Mouse (Mus musculus) embryonic facial prominence, embryonic 10.5 days (tissue): Measurements from ENCODE around the gene Smoc2. TPM values are rescaled to one million over a fixed set of nuclear protein-coding genes. Genes with fewer than 3 reads are reported as not detected.
A peak's percentile ranks its signal among the peaks of the same experiment; 100 is the strongest.

ENCODE experiments used
- DNase-seq: peaks from one replicate; pipeline ENCODE4 v3.0.0-alpha.2; 2017; ENCODE audit warnings: low spot score
- H3K27ac ChIP-seq: fragments of 300-500 bp; sonication (generic); replicated peaks from 2 replicates; pipeline ENCODE4 v1.5.1; 2016; ENCODE audit warnings: mild to moderate bottlenecking
- H3K27me3 ChIP-seq: fragments of 300-500 bp; sonication (generic); replicated peaks from 2 replicates; pipeline ENCODE4 v1.6.1; 2016; ENCODE audit warnings: low read depth, mild to moderate bottlenecking; ENCODE audit not compliant: poor library complexity, severe bottlenecking
- H3K36me3 ChIP-seq: fragments of 300-500 bp; sonication (generic); replicated peaks from 2 replicates; pipeline ENCODE4 v1.6.1; 2016; ENCODE audit warnings: mild to moderate bottlenecking, moderate library complexity
- H3K4me1 ChIP-seq: fragments of 300-500 bp; sonication (generic); 2 replicates; pipeline ENCODE4 v1.6.1; 2016
- H3K4me3 ChIP-seq: fragments of 300-500 bp; sonication (generic); 2 replicates; pipeline ENCODE4 v1.5.1; 2016; ENCODE audit warnings: mild to moderate bottlenecking, moderate library complexity
- H3K9me3 ChIP-seq: fragments of 300-500 bp; sonication (generic); 2 replicates; pipeline ENCODE4 v1.6.1; 2016; ENCODE audit warnings: mild to moderate bottlenecking
- WGBS: fragments of 180-500 bp; shearing (Covaris S2); methylation state at CpG from one replicate; pipeline ENCODE4 v1.1.7; 2016; 5-methylcytosine and 5-hydroxymethylcytosine counted together
- polyA plus RNA-seq: library from polyadenylated mRNA; unstranded; fragments of >200 nt; fragmentation: Nextera tagmentation; extraction: Ambion mirVana; gene quantifications from 2 replicates; pipeline ENCODE4 v1.2.1, GENCODE M21; 2016

Smoc2 gene
- polyA plus RNA-seq, 1 experiment from 2014 or later: 18.1 TPM

DNA sequence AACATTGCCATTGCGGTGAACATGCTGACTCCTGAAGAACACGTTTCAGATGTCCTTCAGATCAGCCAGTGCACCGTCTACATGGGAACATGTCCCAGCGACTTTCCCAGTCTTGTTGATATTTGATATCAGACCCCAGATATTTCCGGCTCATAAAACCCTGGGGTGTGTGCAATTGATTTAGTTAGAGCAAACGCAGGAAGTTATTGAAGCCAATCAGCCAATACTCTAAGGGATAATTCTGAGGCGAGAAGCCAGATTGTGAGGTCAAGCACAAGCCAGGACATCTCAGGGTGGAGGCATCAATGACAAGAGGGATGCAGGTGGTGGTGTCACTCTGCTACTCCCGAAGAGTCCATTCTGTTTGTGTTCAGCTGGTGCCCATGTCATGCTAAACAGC is 28.9 kb upstream of the Smoc2 start:
- WGBS: 77% methylated on average over 8 of the region's 8 CpGs
- peaks cover 7% of the 10 kb centered on the region for H3K4me1 ChIP-seq
- H3K4me3 ChIP-seq: no peak overlapping the region
- no peaks in the 10 kb centered on the region for H3K9me3 ChIP-seq
- H3K27ac ChIP-seq: no peak overlapping the region
- peaks cover 8% of the 10 kb centered on the region; the same call in 1 of the 2 replicates for H3K27me3 ChIP-seq
- H3K36me3 ChIP-seq: no peaks in the 10 kb centered on the region
- DNase-seq: no peak

DNA sequence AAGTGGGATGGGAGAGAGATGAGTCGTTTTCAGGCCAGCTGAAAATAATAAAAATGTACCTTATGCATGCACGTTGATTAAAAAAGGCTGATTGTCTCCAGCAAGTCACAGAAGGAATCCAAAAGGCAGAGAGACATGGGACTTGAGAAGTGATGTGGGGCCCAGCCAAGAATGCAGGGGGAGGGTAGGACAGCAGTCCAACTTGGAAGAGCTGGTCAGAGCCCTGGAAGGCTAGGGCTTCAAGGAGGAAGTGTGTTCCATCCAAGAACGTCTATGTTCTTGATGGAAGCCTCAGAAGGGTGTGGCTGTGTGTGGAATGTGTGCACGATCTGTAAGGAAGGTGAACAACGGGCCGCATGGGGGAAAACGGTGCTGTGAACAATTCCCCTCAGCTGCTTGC is 26.9 kb upstream of the Smoc2 start:
- DNase-seq: no peak
- H3K27me3 ChIP-seq: peaks cover 6% of the 10 kb centered on the region; the same call in 1 of the 2 replicates
- H3K27ac ChIP-seq: no peak overlapping the region
- peaks cover 7% of the 10 kb centered on the region for H3K4me1 ChIP-seq
- H3K4me3 ChIP-seq: no peak overlapping the region
- no peaks in the 10 kb centered on the region for H3K9me3 ChIP-seq
- 77% methylated on average over 7 of the region's 7 CpGs for whole genome bisulfite sequencing
- H3K36me3 ChIP-seq: no peaks in the 10 kb centered on the region

DNA sequence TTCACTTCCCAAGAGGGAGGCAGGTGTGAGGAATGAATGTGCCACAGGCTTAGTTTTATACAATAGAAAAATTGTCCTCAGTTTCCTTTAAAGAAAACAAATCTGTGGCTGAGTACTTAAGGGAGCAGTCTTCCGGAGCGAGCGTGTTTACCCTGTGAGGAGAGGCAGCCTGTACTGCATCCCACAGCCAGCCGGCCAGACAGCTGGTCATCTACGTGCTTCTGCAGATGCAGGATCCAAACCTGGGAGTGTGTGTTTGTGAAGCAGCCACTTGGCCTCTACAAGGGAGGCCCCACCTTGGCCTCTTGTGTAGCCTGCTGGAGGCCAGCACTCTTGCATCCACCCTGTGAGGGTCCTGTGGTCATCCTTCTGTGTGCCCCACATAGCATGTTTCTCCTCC is 24.7 kb upstream of the Smoc2 start:
- Histone ChIP-seq H3K36me3 (no peaks in the 10 kb centered on the region), H3K9me3 (no peaks in the 10 kb centered on the region), H3K27ac (no peak overlapping the region), H3K4me1 (peaks cover 7% of the 10 kb centered on the region), H3K27me3 (no peaks in the 10 kb centered on the region; the same call in 1 of the 2 replicates), H3K4me3 (no peak overlapping the region)
- no peak for DNase-seq
- WGBS: 73% methylated on average over 5 of the region's 5 CpGs

DNA sequence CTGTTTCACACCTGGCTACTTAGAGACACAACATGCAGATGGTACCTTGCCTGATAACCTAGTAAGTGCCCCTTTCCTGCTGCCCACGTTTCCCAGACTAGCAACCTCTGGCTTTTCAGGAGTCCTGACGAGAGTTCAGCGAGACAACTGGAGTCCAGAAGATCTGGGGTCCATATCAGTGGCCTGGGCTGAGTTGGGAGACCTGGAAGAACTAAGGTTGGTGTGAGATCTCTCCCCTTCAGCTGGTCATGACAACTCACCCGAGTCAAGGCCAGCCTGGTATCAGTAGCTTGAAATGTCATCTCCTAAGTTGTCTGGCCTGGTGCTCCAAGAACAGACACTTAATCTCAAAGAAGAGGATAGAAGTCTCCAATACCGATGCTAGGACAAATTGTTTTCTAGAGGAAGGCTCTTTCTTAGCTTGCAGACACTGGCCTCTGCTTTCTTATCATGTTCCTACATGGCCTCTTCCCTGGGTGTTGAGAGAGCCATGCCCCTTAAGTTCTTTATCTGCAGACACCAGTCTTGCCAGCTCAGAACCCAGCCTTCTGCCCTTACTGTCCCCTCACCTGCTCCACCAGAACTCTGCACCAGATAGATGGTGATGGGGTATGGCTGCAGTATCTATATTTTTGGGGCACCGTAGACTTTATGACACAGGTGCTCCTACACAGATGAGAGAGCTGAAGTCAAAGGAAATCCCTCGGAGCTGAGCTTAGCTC is 21.3 kb upstream of the Smoc2 start:
- no peaks in the 10 kb centered on the region for H3K9me3 ChIP-seq
- DNase-seq: no peak
- H3K4me3 ChIP-seq: no peak overlapping the region
- H3K27me3 ChIP-seq: no peaks in the 10 kb centered on the region
- no peak overlapping the region for H3K27ac ChIP-seq
- no peaks in the 10 kb centered on the region for H3K36me3 ChIP-seq
- peaks cover 4% of the 10 kb centered on the region; the same call in 1 of the 2 replicates for H3K4me1 ChIP-seq
- 89% methylated on average over 7 of the region's 7 CpGs for WGBS

DNA sequence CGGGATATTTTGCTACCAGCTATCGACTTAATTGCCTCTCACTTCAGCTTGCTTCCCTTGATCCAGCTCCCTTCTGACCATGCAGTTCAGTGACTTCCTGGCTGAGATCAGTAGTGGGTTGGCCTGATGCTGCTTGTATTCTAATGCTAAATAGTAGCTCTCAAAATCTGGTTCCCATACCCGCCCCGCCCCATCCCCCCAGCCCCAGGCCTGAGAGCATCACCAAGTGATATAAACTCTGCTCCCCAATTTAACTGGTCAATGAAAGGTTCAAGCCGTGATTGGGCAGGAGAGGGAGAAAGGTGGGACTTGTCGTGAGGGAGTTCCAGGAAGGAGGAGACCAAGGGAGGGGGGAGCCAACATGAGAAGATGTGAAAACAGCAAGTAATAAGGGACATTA is 20.4 kb upstream of the Smoc2 start:
- Histone ChIP-seq H3K27ac (no peak overlapping the region), H3K27me3 (no peaks in the 10 kb centered on the region), H3K4me1 (peaks cover 4% of the 10 kb centered on the region), H3K4me3 (no peak overlapping the region), H3K9me3 (no peaks in the 10 kb centered on the region), H3K36me3 (no peaks in the 10 kb centered on the region)
- 35% methylated on average over 6 of the region's 6 CpGs for WGBS
- DNase-seq: no peak

DNA sequence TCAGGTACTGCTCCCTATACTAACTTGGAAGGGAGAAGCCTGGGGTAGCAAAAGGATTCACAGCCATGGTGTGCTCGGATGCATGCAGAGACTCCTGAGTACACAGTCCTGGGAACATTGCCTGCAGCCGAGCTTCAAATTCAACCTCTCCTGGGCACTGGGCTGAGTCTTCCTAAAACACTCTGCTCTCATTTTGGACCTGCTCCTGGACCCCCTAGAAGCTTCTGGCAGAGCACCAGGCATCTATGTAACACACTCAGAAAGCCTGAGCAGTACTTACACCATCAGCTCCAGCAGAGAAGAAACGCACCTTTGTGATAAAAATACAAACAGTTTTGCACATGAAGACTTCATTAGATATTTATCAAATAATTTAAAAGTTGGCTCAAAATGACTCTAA is 18.3 kb upstream of the Smoc2 start:
- H3K27me3 ChIP-seq: no peaks in the 10 kb centered on the region

DNA sequence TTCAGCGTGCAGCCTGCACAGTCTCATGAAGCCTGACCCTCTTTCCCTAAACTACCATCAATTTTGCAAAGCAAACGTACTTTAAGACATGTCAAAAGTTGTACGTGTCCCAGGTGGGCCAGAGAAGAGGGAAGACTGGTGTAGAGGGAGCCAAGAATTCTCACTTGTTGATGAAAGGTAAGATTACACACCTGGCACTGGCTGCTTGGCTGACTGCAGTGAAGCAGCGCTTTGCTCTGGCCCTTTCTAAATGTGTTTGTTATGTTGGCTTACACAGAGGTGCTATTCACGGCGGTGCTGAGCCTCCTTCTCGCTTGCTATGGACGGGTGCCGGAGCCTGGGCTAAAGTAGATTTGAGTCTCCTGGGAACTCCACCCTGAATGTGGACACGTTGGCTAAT is 17.1 kb upstream of the Smoc2 start:
- DNase-seq: no peak
- H3K27me3 ChIP-seq: no peaks in the 10 kb centered on the region
- H3K4me1 ChIP-seq: peaks cover 4% of the 10 kb centered on the region
- H3K36me3 ChIP-seq: no peaks in the 10 kb centered on the region
- 86% methylated on average over 10 of the region's 10 CpGs for WGBS
- H3K9me3 ChIP-seq: no peaks in the 10 kb centered on the region
- no peak overlapping the region for H3K27ac ChIP-seq
- H3K4me3 ChIP-seq: no peak overlapping the region

More for the DNA sequence above, 18.3 kb upstream of the Smoc2 start:
- no peaks in the 10 kb centered on the region for H3K9me3 ChIP-seq
- WGBS: 86% methylated on average over 3 of the region's 3 CpGs
- no peak overlapping the region for H3K27ac ChIP-seq
- no peaks in the 10 kb centered on the region for H3K36me3 ChIP-seq
- peaks cover 4% of the 10 kb centered on the region for H3K4me1 ChIP-seq
- no peak for DNase-seq
- no peak overlapping the region for H3K4me3 ChIP-seq

DNA sequence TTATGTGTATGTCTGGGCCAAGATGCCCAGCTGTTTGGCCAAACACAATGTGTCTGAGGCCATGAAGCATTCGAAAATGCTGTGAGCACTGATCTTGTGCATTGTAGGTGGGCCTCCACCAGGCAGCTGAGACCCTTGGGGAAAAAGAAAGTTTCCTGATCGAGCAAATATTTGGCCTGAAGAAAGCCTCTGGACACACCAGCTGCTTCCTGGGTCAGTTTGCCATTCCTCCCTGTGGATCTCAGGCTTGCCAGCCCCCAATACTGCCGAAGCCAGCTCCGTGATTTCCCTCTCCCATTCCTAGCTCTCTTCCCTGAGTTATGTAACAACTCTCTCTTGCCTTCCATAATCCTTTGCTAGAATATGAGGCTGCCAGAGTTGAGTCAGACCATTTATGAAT is 11.3 kb upstream of the Smoc2 start:
- Histone ChIP-seq H3K27me3 (no peaks in the 10 kb centered on the region), H3K4me1 (peaks cover 4% of the 10 kb centered on the region), H3K27ac (no peak overlapping the region), H3K36me3 (no peaks in the 10 kb centered on the region), H3K4me3 (no peak overlapping the region), H3K9me3 (no peaks in the 10 kb centered on the region)
- WGBS: 76% methylated on average over 4 of the region's 4 CpGs
- DNase-seq: no peak

DNA sequence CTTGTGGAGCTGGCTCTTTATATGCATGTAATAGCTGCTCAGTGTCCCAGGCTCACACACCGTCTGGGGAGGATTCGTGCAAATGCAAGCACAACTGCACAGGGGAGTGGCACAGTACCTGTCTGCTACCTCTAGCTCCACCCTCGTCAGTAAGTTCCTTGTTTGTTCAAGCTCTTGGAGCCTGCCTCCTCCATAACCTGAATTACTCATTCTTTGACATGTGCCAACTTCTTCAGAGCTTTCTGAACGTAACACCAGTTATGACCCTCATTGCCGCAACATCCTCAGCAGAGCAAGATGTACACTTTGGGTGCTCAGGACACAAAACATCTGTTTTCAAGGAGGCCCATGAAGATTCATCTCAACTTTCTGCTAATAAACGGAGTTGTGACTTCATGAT is 5.9 kb upstream of the Smoc2 start:
- no peak overlapping the region for H3K4me3 ChIP-seq
- H3K27me3 ChIP-seq: peaks cover 37% of the 10 kb centered on the region
- WGBS: 82% methylated on average over 6 of the region's 6 CpGs
- no peak overlapping the region for H3K27ac ChIP-seq
- no peaks in the 10 kb centered on the region for H3K9me3 ChIP-seq
- no peak for DNase-seq
- H3K4me1 ChIP-seq: peaks cover 4% of the 10 kb centered on the region
- H3K36me3 ChIP-seq: no peaks in the 10 kb centered on the region

DNA sequence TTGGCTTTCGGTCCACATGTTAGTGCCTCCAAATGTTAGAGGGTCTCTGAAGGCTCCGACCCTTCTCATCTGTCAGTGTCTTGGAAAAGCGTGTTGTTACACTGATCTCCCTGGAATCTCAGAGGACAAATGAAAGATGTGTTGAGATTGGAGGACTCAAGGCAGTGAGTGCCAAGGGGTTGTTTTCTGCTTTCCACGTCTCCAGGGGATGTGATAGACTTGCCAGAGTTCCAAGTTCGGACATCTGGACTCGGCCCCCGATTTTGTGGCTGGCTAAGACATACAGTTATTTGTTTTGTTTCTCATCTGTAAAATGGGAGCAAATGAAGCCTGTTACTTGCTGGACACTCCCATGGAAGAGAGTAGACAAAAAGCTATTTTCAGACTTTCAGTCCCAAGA is 2.0 kb upstream of the Smoc2 start:
- Histone ChIP-seq H3K36me3 (no peaks in the 10 kb centered on the region), H3K27me3 (peaks cover 76% of the 10 kb centered on the region), H3K9me3 (no peaks in the 10 kb centered on the region), H3K4me3 (no peak overlapping the region), H3K27ac (no peak overlapping the region), H3K4me1 (peaks cover 34% of the 10 kb centered on the region)
- DNase-seq: no peak
- 77% methylated on average over 7 of the region's 7 CpGs for WGBS

DNA sequence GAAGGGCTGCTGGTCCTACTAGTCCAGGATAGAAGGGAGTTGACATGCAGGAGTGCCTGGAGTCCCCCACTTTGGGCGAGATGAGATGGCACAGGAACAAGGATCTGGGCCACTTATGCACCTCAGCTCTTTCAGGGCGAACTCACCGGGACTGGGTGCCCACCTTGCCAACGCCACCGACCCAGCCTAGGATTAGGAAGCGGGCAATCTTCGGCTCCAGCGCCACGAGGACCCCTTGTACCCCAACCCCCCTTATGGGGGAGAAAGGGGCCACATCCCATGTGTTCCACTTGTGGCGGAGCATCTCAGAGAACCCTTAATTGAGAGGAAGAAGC is 627 bp downstream of the Smoc2 start:
- no peak for DNase-seq
- Histone ChIP-seq H3K4me1 (peaks cover 34% of the 10 kb centered on the region), H3K9me3 (no peaks in the 10 kb centered on the region), H3K27me3 (peaks cover 96% of the 10 kb centered on the region), H3K36me3 (no peaks in the 10 kb centered on the region), H3K4me3 (peak overlapping the region; percentile 67), H3K27ac (peak overlapping the region; percentile 7; the same call in 1 of the 2 replicates)
- WGBS: 2% methylated on average over 10 of the region's 10 CpGs

DNA sequence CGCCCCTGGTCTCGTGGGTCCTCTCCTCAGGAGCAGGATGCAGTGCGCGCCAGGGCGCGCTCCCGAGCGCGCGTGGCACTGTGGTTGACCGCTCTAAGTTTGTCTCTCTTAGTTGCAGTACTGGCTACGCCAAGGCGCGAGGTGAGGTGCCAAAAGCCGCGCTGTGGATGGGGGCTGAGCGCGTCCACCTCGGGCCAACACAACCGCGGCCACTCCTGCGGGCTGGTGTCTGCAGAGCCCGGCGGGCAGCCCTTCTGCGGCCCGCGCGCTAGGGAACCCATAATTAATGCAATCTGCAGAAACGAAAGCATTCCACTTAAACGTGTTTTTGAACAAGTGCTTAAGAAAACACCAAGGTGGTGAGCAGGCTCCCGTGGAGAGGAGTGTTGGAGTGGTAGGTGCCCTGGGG is 1.1 kb downstream of the Smoc2 start:
- peaks cover 91% of the 10 kb centered on the region for H3K27me3 ChIP-seq
- H3K4me1 ChIP-seq: peaks cover 34% of the 10 kb centered on the region
- peak overlapping the region; percentile 61 for H3K27ac ChIP-seq
- H3K4me3 ChIP-seq: peak overlapping the region; percentile 67
- no peaks in the 10 kb centered on the region for H3K36me3 ChIP-seq
- DNase-seq: peak; percentile 51
- H3K9me3 ChIP-seq: no peaks in the 10 kb centered on the region
- WGBS: under 1% methylated on average over 31 of the region's 31 CpGs

DNA sequence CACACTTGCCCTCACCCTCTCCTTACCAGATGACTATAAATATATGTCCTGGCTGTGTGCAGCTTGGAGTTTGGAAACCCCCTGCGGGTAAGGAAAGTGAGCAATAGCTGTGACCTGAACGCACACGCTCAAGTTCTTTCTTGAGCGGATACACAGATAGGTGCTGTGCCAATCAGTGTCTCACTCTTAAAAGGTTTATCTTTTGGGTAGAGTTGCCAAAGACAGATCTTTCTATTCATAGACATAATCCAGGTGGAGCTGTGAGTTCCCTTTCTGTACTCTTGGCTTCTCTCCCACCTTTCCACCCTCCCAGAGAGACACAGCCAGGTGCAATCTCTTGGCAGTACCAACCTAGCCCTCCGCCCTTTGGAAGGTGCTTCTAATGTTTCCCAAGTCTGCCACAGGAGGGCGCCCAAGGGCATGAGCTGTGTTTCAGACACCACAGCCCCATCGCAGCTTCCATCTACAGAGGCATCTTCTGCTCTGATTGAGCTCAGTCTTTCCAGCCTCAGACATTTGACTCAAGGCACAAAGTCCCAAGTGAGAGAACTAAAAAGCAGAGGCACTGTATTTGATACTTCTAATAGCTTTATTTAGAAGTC is 8.8 kb downstream of the Smoc2 start:
- Histone ChIP-seq H3K9me3 (no peaks in the 10 kb centered on the region), H3K4me3 (no peak overlapping the region), H3K27me3 (peaks cover 46% of the 10 kb centered on the region), H3K27ac (no peak overlapping the region), H3K4me1 (peaks cover 22% of the 10 kb centered on the region), H3K36me3 (no peaks in the 10 kb centered on the region)
- peak; percentile 83 for DNase-seq
- WGBS: 46% methylated on average over 7 of the region's 7 CpGs
